Mouse (Mus musculus): Measurements from ENCODE around the gene Hyal2. TPM values are rescaled to one million over a fixed set of nuclear protein-coding genes. Genes with fewer than 3 reads are reported as not detected.

Gene Hyal2
- polyA plus RNA-seq, 1 experiment from 2014 or later, result 87.4 TPM

DNA sequence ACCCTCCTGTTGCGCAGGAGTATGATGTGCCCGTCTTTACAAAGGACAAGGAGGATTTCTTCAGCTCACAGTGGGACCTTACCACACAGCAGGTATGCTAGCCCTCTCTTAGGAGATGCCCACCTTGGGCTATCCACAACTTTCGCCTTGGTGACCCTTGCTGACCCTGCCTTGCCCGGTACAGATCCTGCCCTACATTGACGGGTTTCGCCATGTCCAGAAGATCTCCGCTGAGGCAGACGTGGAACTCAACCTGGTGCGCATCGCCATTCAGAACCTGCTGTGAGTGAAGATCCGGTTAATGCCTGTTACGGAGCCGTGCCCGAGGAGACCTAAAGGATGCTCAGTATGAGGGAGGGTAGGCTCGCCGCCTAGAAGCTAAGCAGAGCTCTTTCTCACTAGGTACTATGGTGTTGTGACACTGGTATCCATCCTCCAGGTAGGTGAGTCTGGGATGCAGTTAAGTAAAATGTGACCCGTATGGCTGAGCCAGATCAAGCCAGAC, 23.5 kb upstream of the Hyal2 start:
- H3K4me2 ChIP-seq (ENCODE audit: low read depth, low read length), result no peak overlapping the region
- peaks cover 30% of the 10 kb centered on the region for H3K4me1 ChIP-seq (ENCODE audit: control insufficient read depth, insufficient read depth, low read length)
- no peak overlapping the region for H3K9ac ChIP-seq (ENCODE audit: low read length)
- no peak overlapping the region for H3K27ac ChIP-seq (ENCODE audit: low read length)
- 93% methylated on average over 17 of the region's 17 CpGs for WGBS
- no peak overlapping the region for H3K4me3 ChIP-seq (ENCODE audit: low read length)
- H3K27me3 ChIP-seq (ENCODE audit: control insufficient read depth, insufficient read depth, low read length), result no peaks in the 10 kb centered on the region
- no peak for ATAC-seq (replicated peaks; ENCODE audit: extremely low read depth, insufficient read depth, low FRiP score)
- H3K9me3 ChIP-seq (replicated peaks; ENCODE audit: control insufficient read depth, low read length), result no peaks in the 10 kb centered on the region
- H3K36me3 ChIP-seq (ENCODE audit: control insufficient read depth, insufficient read depth), result peaks cover 12% of the 10 kb centered on the region

DNA sequence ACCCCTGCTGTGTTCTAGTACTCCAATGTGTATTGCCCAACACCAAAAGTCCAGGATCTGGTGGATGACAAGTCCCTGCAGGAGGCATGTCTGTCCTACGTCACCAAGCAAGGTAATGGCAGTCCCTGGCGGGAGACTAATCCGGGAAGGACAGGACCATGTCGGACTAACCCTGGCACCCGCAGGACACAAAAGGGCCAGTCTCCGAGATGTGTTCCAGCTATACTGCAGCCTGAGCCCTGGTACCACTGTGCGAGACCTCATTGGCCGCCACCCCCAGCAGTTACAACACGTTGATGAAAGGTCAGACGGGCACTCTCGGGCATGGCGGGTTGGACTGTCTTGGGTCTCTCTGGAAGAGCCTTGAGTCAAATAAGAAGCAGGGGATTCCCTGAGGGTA, 23.0 kb upstream of the Hyal2 start:
- H3K9me3 ChIP-seq (replicated peaks; ENCODE audit: control insufficient read depth, low read length), result no peaks in the 10 kb centered on the region
- no peak overlapping the region for H3K4me3 ChIP-seq (ENCODE audit: low read length)
- H3K9ac ChIP-seq (ENCODE audit: low read length), result no peak overlapping the region
- no peaks in the 10 kb centered on the region for H3K27me3 ChIP-seq (ENCODE audit: control insufficient read depth, insufficient read depth, low read length)
- 86% methylated on average over 12 of the region's 12 CpGs for WGBS
- no peak overlapping the region for H3K27ac ChIP-seq (ENCODE audit: low read length)
- ATAC-seq (replicated peaks; ENCODE audit: extremely low read depth, insufficient read depth, low FRiP score), result no peak
- peaks cover 30% of the 10 kb centered on the region for H3K4me1 ChIP-seq (ENCODE audit: control insufficient read depth, insufficient read depth, low read length)
- no peak overlapping the region for H3K4me2 ChIP-seq (ENCODE audit: low read depth, low read length)
- peaks cover 9% of the 10 kb centered on the region for H3K36me3 ChIP-seq (ENCODE audit: control insufficient read depth, insufficient read depth)

DNA sequence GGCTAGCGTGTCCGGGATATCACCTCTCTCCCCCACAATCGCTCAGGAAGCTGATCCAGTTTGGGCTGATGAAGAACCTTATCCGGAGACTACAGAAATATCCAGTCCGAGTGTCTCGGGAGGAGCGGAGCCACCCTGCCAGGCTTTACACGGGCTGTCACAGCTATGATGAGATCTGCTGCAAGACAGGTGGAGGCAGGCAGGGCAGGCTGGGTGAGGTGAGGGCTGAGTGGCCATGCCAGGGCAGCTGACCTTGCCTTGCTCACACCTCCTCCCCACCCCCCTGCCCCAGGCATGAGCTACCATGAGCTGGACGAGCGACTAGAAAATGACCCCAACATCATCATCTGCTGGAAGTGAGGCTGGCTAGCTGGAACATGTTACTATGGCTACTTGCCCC, 22.5 kb upstream of the Hyal2 start:
- Histone ChIP-seq H3K4me1 (ENCODE audit: control insufficient read depth, insufficient read depth, low read length) (peaks cover 30% of the 10 kb centered on the region), H3K4me2 (ENCODE audit: low read depth, low read length) (no peak overlapping the region), H3K27ac (ENCODE audit: low read length) (no peak overlapping the region), H3K9me3 (replicated peaks; ENCODE audit: control insufficient read depth, low read length) (no peaks in the 10 kb centered on the region), H3K27me3 (ENCODE audit: control insufficient read depth, insufficient read depth, low read length) (peaks cover 3% of the 10 kb centered on the region; the same call in 1 of the 2 replicates), H3K4me3 (ENCODE audit: low read length) (no peak overlapping the region), H3K36me3 (ENCODE audit: control insufficient read depth, insufficient read depth) (peaks cover 9% of the 10 kb centered on the region), H3K9ac (ENCODE audit: low read length) (no peak overlapping the region)
- 79% methylated on average over 10 of the region's 10 CpGs for WGBS
- ATAC-seq (replicated peaks; ENCODE audit: extremely low read depth, insufficient read depth, low FRiP score), result no peak

DNA sequence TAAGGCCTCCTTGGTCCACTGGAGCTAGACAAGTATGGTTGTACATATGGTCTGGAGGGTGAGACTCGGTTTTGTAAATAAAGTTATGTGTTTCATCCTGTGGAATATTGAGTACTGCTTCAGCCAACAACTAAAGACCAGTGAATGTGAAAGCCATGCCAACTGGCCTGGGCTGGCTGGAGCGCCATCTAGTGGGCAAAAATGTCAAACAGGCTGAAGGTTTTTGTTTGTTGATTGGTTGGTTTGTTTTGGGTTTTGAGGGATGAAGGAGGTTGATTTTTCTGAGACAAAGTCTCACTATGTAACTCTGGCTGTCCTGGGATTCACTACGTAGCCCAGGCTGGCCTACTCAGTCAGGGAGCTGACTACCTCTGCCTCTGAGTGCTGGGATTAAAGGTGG, 22.1 kb upstream of the Hyal2 start:
- peaks cover 9% of the 10 kb centered on the region for H3K36me3 ChIP-seq (ENCODE audit: control insufficient read depth, insufficient read depth)
- ATAC-seq (replicated peaks; ENCODE audit: extremely low read depth, insufficient read depth, low FRiP score), result no peak
- no peak overlapping the region for H3K4me2 ChIP-seq (ENCODE audit: low read depth, low read length)
- H3K9me3 ChIP-seq (replicated peaks; ENCODE audit: control insufficient read depth, low read length), result no peaks in the 10 kb centered on the region
- peaks cover 7% of the 10 kb centered on the region for H3K27me3 ChIP-seq (ENCODE audit: control insufficient read depth, insufficient read depth, low read length)
- H3K27ac ChIP-seq (ENCODE audit: low read length), result no peak overlapping the region
- H3K9ac ChIP-seq (ENCODE audit: low read length), result no peak overlapping the region
- 10% methylated on average over 3 of the region's 3 CpGs for WGBS
- H3K4me1 ChIP-seq (ENCODE audit: control insufficient read depth, insufficient read depth, low read length), result peaks cover 31% of the 10 kb centered on the region
- H3K4me3 ChIP-seq (ENCODE audit: low read length), result no peak overlapping the region

DNA sequence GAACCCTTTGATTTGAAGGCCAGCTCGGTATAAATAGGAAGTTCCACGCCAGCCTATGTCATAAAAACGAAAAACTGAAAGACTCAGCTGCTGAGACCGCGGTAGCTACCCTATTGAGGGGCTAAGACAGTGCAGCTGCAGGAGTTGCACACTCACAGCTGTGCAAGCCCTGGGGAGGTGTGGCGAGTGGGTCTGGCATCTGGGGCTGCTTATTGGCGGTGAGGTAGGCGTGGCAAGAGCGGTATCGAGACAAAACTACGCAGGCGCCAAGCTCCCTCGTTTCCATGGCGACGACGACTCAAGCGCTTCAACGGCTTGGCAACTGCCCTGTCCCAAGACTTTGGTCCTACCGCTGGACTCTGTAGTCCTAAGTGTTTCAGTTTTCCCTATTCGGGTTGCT, 20.7 kb upstream of the Hyal2 start, which contains the start of gene Zmynd10:
Gene Zmynd10, plus strand, starts transcription at position 273 of the 400 bp plus-strand sequence.
- WGBS, result 2% methylated on average over 20 of the region's 20 CpGs
- H3K27ac ChIP-seq (ENCODE audit: low read length), result peak within 1 kb of the TSS; percentile 58
- no peaks in the 10 kb centered on the region for H3K9me3 ChIP-seq (replicated peaks; ENCODE audit: control insufficient read depth, low read length)
- H3K9ac ChIP-seq (ENCODE audit: low read length), result peak within 1 kb of the TSS; percentile 15; the same call in 1 of the 2 replicates
- H3K4me3 ChIP-seq (ENCODE audit: low read length), result peak within 1 kb of the TSS; percentile 32
- peaks cover 8% of the 10 kb centered on the region for H3K27me3 ChIP-seq (ENCODE audit: control insufficient read depth, insufficient read depth, low read length)
- peak; percentile 33; the same call in 1 of the 2 replicates for ATAC-seq (replicated peaks; ENCODE audit: extremely low read depth, insufficient read depth, low FRiP score)
- H3K36me3 ChIP-seq (ENCODE audit: control insufficient read depth, insufficient read depth), result peaks cover 9% of the 10 kb centered on the region
- peaks cover 35% of the 10 kb centered on the region for H3K4me1 ChIP-seq (ENCODE audit: control insufficient read depth, insufficient read depth, low read length)
- peak within 1 kb of the TSS; percentile 41 for H3K4me2 ChIP-seq (ENCODE audit: low read depth, low read length)

DNA sequence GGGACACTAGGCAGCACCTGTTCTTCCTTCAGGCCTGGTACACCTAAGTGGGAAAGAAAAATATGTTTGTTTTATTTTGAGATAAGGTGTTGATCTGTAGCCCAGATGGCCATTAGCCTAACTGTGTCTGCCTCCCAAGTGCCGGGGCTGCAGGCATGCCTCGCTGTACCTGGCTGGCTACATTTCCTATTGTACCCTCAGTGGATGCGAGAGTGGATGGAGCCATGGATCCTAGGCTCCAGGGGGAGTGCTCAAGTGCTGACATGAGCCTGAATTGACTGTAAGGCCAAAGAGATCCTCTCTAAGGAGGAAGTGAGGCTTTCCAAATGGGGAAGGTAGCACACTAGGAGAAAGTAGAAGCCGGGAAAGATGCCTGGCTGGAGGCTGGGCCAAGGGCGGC, 19.8 kb upstream of the Hyal2 start:
- H3K9ac ChIP-seq (ENCODE audit: low read length), result no peak overlapping the region
- H3K4me1 ChIP-seq (ENCODE audit: control insufficient read depth, insufficient read depth, low read length), result peaks cover 31% of the 10 kb centered on the region
- WGBS, result 77% methylated on average over 5 of the region's 5 CpGs
- ATAC-seq (replicated peaks; ENCODE audit: extremely low read depth, insufficient read depth, low FRiP score), result no peak
- no peaks in the 10 kb centered on the region for H3K9me3 ChIP-seq (replicated peaks; ENCODE audit: control insufficient read depth, low read length)
- H3K4me3 ChIP-seq (ENCODE audit: low read length), result no peak overlapping the region
- H3K4me2 ChIP-seq (ENCODE audit: low read depth, low read length), result no peak overlapping the region
- H3K36me3 ChIP-seq (ENCODE audit: control insufficient read depth, insufficient read depth), result peaks cover 9% of the 10 kb centered on the region
- no peak overlapping the region for H3K27ac ChIP-seq (ENCODE audit: low read length)
- peaks cover 8% of the 10 kb centered on the region for H3K27me3 ChIP-seq (ENCODE audit: control insufficient read depth, insufficient read depth, low read length)

DNA sequence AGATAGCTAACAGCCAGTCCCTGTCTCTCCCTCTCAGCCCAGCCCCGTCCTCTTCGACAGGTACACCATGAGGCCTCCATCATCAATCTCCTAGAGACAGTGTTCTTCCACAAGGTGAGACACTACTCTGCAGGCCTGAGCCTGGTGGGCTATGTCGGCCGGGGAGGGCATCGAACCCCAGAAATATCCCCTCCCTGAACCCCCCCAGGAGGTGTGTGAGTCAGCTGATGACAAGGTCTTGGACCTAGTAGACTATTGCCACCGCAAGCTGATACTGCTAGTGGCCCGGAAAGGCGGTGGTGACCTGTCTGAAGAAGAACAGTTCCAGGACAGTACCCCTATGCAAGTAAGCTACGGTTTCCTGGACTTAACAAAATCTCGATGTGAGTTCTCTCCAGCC, 18.9 kb upstream of the Hyal2 start:
- H3K9me3 ChIP-seq (replicated peaks; ENCODE audit: control insufficient read depth, low read length), result no peaks in the 10 kb centered on the region
- H3K27ac ChIP-seq (ENCODE audit: low read length), result no peak overlapping the region
- no peak overlapping the region for H3K9ac ChIP-seq (ENCODE audit: low read length)
- H3K4me3 ChIP-seq (ENCODE audit: low read length), result no peak overlapping the region
- H3K4me2 ChIP-seq (ENCODE audit: low read depth, low read length), result no peak overlapping the region
- ATAC-seq (replicated peaks; ENCODE audit: extremely low read depth, insufficient read depth, low FRiP score), result no peak
- 88% methylated on average over 10 of the region's 10 CpGs for WGBS
- H3K36me3 ChIP-seq (ENCODE audit: control insufficient read depth, insufficient read depth), result peaks cover 9% of the 10 kb centered on the region
- H3K4me1 ChIP-seq (ENCODE audit: control insufficient read depth, insufficient read depth, low read length), result peaks cover 31% of the 10 kb centered on the region
- H3K27me3 ChIP-seq (ENCODE audit: control insufficient read depth, insufficient read depth, low read length), result peaks cover 8% of the 10 kb centered on the region

DNA sequence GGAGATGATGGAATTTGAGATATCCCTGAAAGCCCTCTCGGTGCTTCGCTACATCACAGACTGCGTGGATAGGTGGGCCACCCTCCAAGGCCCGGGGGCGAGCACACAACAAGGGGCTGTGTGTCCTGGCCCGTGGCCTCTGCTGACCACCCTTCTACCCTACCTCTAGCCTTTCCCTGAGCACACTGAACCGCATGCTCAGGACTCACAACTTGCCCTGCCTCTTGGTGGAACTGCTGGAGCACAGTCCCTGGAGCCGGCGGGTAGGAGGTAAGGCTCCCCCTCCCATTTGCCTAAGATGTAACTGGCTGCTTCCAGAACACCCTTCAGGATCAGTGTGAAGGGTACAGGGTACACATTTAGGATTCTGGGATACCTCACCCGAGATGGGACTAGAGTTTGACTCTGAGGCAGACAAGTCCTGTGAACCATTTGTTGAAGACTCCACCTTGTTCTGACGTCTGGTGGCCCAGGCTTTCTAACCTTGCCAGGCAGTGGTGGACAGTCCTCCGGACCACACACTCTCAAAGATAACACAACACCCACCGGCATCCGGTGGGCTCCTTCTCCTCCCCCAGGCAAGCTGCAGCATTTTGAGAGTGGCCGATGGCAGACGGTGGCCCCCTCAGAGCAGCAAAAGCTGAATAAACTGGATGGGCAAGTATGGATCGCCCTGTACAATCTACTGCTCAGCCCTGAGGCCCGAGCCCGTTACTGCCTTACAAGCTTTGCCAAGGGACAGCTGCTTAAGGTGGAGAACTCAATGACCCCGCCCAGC, 18.3 kb upstream of the Hyal2 start:
- Histone ChIP-seq H3K9ac (ENCODE audit: low read length) (no peak overlapping the region), H3K4me2 (ENCODE audit: low read depth, low read length) (no peak overlapping the region), H3K9me3 (replicated peaks; ENCODE audit: control insufficient read depth, low read length) (no peaks in the 10 kb centered on the region), H3K27ac (ENCODE audit: low read length) (no peak overlapping the region), H3K27me3 (ENCODE audit: control insufficient read depth, insufficient read depth, low read length) (peaks cover 8% of the 10 kb centered on the region), H3K4me1 (ENCODE audit: control insufficient read depth, insufficient read depth, low read length) (peaks cover 31% of the 10 kb centered on the region), H3K4me3 (ENCODE audit: low read length) (no peak overlapping the region), H3K36me3 (ENCODE audit: control insufficient read depth, insufficient read depth) (peaks cover 3% of the 10 kb centered on the region)
- no peak for ATAC-seq (replicated peaks; ENCODE audit: extremely low read depth, insufficient read depth, low FRiP score)
- WGBS, result 79% methylated on average over 20 of the region's 20 CpGs

DNA sequence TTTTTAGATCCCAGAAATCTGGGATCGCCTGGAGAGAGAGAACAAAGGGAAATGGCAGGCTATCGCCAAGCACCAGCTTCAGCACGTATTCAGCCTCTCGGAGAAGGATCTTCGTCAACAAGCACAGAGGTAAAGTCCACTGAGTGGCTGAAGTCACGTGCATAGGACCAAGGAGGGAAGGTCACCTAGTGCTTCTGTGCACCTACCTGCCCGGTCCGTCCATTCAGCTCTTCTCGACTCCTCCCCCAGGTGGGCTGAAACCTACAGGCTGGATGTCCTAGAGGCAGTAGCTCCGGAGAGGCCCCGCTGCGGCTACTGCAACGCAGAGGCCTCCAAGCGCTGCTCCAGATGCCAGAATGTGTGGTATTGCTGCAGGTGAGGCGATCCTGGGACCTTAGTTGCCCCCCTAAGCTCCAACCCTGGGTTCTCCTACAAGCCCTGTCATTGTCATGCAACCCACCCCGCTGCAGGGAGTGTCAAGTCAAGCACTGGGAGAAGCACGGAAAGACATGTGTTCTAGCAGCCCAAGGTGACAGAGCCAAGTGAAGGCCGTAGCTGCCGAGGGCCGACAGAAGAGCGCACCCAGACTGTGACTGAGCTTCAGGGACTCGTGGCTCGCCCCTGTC, 17.1 kb upstream of the Hyal2 start:
- Histone ChIP-seq H3K36me3 (ENCODE audit: control insufficient read depth, insufficient read depth) (no peaks in the 10 kb centered on the region), H3K27ac (ENCODE audit: low read length) (0 out of 2 replicates have a peak overlapping the region, but pooled peaks have one; percentile 1), H3K9me3 (replicated peaks; ENCODE audit: control insufficient read depth, low read length) (no peaks in the 10 kb centered on the region), H3K27me3 (ENCODE audit: control insufficient read depth, insufficient read depth, low read length) (peaks cover 8% of the 10 kb centered on the region), H3K9ac (ENCODE audit: low read length) (peak overlapping the region; percentile 71), H3K4me1 (ENCODE audit: control insufficient read depth, insufficient read depth, low read length) (peaks cover 32% of the 10 kb centered on the region), H3K4me2 (ENCODE audit: low read depth, low read length) (peak overlapping the region; percentile 91), H3K4me3 (ENCODE audit: low read length) (peak overlapping the region; percentile 51)
- no peak for ATAC-seq (replicated peaks; ENCODE audit: extremely low read depth, insufficient read depth, low FRiP score)
- 46% methylated on average over 23 of the region's 23 CpGs for WGBS

All from heart, embryonic 16.5 days (tissue).